Mouse (Mus musculus) gastrocnemius, adult 18-20 months (tissue): ENCODE data around the gene Pltp. TPM values are rescaled to one million over a fixed set of nuclear protein-coding genes. Genes with fewer than 3 reads are reported as not detected.

Source experiments
- DNase-seq: peaks from one replicate; pipeline ENCODE4 v3.0.0; 2021; ENCODE audit warnings: low spot score
- long read RNA-seq, 2 experiments: library from polyadenylated mRNA; stranded (forward); transcript quantifications; one replicate each; pipeline ENCODE4 v2.0.0; 2021
- total RNA-seq, 2 experiments: library from RNA; stranded (reverse); gene quantifications; 2 replicates each; pipeline ENCODE4 v1.2.3; 2021

Gene Pltp
- total RNA-seq, result 10 to 100 TPM; 12.5 to 21.8 TPM
- long read RNA-seq, experiment 1, transcript Pltp-201 (16 exons, 1,809 nt), result major isoform, 7 of 12 reads
- long read RNA-seq, experiment 1, partial matches to known transcripts, result 4 of 12 reads
- long read RNA-seq, experiment 1, other reads (novel, unspliced or antisense), result 1 of 12 reads
- long read RNA-seq, experiment 2, transcript Pltp-201 (16 exons, 1,809 nt), result major isoform, 10 of 13 reads
- long read RNA-seq, experiment 2, partial matches to known transcripts, result 2 of 13 reads
- long read RNA-seq, experiment 2, other reads (novel, unspliced or antisense), result 1 of 13 reads

- DNase-seq, result no peak
Observed at GRCm38 (mm10) chr2:164857101-164857821, at the start of gene Pltp. TSS of gene Pltp (minus strand) at chr2:164857711.

- no peak for DNase-seq
Observed at GRCm38 (mm10) chr2:164906071-164906470, 48.6 kb upstream of the Pltp start.

- DNase-seq, result no peak
Observed at GRCm38 (mm10) chr2:164903496-164903895, 46.0 kb upstream of the Pltp start.

- no peak for DNase-seq
Observed at GRCm38 (mm10) chr2:164901380-164901779, 43.9 kb upstream of the Pltp start.

- no peak for DNase-seq
Observed at GRCm38 (mm10) chr2:164899723-164900459, 42.4 kb upstream of the Pltp start.

- DNase-seq, result no peak
Observed at GRCm38 (mm10) chr2:164899034-164899433, 41.5 kb upstream of the Pltp start.

GRCm38 (mm10) chr2:164898008-164898407, 40.5 kb upstream of the Pltp start:
- DNase-seq, result no peak

- DNase-seq, result no peak
Observed at GRCm38 (mm10) chr2:164895885-164896284, 38.4 kb upstream of the Pltp start.

GRCm38 (mm10) chr2:164894644-164895043, 37.1 kb upstream of the Pltp start:
- no peak for DNase-seq

- DNase-seq, result no peak
Observed at GRCm38 (mm10) chr2:164894048-164894447, 36.5 kb upstream of the Pltp start.

- no peak for DNase-seq
Observed at GRCm38 (mm10) chr2:164892696-164893216, 35.2 kb upstream of the Pltp start.

GRCm38 (mm10) chr2:164891908-164892695, 34.6 kb upstream of the Pltp start:
- DNase-seq, result peak; percentile 82

- DNase-seq, result no peak
Observed at GRCm38 (mm10) chr2:164891056-164891834, 33.7 kb upstream of the Pltp start.

- no peak for DNase-seq
Observed at GRCm38 (mm10) chr2:164890411-164891049, 33.0 kb upstream of the Pltp start.

GRCm38 (mm10) chr2:164889960-164890359, 32.4 kb upstream of the Pltp start:
- DNase-seq, result no peak

- no peak for DNase-seq
Observed at GRCm38 (mm10) chr2:164888996-164889395, 31.5 kb upstream of the Pltp start.

- DNase-seq, result no peak
Observed at GRCm38 (mm10) chr2:164886617-164887016, 29.1 kb upstream of the Pltp start.

- DNase-seq, result peak; percentile 82
Observed at GRCm38 (mm10) chr2:164885788-164886187, 28.3 kb upstream of the Pltp start.

GRCm38 (mm10) chr2:164882619-164883018, 25.1 kb upstream of the Pltp start:
- no peak for DNase-seq
